Mouse (Mus musculus) gastrocnemius, postnatal 25 days (tissue): ENCODE results near the gene Tln2. TPM values are rescaled to one million over a fixed set of nuclear protein-coding genes. Genes with fewer than 3 reads are reported as not detected.

Experiments used
- DNase-seq: peaks from one replicate; pipeline ENCODE4 v3.0.0; 2022
- total RNA-seq, 2 experiments: library from RNA; stranded (reverse); gene quantifications; 1 replicate in 1 of 2; 2 replicates in 1 of 2; pipeline ENCODE4 v1.2.3; 2021

The Tln2 gene
- total RNA-seq, 2 experiments from 2014 or later, result 77.1 to 100 TPM

- peak; percentile 48 for DNase-seq
These were observed 285.2 kb downstream of the Tln2 start for GRCm38 (mm10) chr9:67274296-67274695.

DNA sequence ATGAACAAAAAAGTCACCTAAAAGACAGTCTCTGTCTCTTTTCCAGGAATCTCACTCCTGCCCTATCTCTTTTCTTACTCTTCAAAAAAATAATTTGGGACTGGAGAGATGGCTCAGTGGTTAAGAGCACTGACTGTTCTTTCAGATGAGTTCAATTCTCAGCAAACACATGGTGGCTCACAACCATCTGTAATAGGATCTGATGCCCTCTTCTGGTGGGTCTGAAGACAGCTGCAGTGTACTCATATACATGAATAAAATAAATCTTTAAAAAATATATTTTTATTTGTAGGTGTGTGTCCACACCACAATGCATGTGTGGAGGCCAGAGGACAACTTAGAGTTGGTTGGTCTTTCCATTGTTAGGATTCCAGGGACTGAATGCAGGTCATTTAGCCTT, 286.1 kb downstream of the Tln2 start:
- DNase-seq, result no peak

- DNase-seq, result no peak
These were observed 288.8 kb downstream of the Tln2 start for GRCm38 (mm10) chr9:67270734-67271133.

DNA sequence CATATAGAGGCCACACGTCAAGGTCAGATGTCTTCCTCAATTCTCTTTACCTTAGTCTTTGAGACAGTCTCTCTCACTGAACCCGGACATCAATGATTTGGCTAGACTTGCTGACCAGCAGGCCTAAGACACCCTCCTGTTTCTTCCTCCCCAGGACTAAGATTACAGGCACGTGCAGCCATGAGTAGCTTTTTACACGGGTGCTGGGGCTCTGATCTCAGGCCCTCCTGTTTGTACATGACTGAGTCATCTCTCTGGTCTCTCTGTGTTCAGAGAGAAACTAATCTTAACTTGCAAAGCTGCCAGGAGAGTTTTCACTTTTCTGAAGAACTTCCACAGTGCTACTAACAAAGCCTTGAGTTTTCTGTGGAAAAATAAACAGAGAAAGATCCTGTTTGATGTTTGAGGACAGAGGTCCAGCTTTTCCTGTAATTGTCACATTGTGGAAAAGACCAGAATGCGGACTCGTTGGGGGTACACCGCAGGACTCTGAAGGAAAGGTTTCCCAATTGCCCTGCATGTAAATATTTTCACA, 289.4 kb downstream of the Tln2 start:
- no peak for DNase-seq

GRCm38 (mm10) chr9:67267276-67267990, 292.1 kb downstream of the Tln2 start:
- no peak for DNase-seq

DNA sequence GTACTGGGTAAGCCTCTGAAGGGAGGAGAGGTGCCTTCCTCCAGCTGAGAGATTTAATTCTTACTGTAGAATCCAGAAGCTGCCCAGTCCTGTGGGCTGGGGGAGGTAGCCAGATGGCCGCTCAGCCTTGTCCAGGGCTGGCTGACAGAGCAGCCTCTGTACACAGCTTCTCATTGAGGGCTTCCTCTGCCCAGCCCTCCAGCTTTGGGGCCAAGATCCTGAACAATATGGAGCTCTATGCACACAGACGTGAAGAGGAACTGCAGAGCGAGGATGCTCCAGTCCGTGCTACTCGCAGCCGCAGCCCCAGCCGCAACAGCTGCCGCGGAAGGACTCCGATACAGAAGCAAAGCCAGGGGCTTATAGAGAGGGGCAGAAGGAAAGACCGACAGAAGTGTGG, 294.0 kb downstream of the Tln2 start:
- DNase-seq, result no peak

DNA sequence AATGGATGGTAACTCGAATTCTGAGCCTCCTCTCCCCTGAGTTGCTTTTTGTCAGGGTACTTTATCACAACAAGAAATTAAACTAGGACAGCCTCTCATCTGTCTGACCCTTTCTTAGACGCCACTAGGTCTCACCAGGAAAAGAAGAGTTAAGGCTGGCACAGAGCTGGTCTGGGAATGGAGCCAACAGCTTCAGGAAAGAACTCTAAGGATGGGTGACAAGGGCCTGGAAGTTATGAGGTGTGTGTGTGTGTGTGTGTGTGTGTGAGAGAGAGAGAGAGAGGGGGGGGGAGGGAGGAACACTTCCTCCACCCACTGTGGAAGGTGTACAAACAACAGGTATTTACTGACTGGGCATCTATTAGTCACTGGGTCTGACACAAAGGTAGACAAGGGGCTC, 294.6 kb downstream of the Tln2 start:
- no peak for DNase-seq

DNA sequence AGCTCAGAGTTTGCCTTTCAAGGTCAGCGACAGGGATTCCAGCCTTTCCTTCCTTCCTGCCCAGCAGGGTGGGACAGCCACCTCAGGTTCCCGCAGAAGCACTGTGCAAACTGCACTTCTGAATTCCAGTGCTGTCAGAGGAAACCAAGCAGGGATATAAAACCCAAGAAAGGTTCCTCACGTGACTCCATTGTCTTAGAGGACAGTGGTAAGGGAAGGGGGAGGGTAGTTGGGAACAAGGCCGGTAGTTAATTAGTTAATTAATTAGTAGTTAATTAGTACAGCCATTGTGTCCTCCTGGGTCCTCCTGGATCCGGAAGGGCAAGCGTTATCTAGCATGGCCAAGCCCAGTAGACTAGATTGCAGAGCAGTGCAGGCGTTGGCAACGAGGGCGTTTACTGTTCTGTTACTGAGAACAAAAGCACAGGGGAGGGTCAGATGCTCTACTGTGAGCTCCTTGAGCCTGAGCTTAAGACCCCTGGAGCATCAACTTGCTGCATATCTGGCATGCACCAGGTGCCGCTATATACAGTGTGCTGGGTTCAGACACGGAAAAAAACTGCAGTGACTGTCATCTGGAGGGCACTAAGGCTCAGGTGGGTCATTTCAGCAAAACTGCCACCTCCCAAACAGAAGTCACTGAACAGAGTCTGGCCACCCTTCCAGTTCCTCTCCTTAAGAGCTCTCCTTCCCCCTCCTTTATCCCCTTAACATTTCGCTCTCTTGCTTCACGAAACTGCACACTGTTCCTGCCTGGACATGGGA, 298.5 kb downstream of the Tln2 start:
- DNase-seq, result no peak

DNA sequence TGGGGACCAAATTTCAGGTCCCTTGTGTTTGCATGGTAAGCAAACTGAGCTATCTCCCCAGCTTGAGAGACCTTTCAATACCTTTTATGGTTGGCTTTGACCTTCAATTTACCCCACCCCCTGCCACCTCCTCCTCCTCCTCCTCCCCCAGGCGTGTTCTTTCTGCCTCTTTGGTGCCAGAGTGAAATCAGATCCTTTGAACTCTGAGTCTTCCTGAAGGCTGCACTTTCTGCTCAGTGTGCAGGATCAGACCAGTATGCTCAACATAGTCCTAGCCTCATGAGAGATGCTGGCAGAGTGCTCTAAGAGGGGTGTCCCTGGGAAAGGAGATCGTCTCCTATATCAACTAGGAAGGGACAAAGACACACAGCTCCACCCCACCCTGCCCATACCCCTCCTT, 309.4 kb downstream of the Tln2 start:
- peak; percentile 78 for DNase-seq

GRCm38 (mm10) chr9:67247365-67247950, 312.0 kb downstream of the Tln2 start:
- peak; percentile 49 for DNase-seq

- no peak for DNase-seq
These were observed 314.2 kb downstream of the Tln2 start for GRCm38 (mm10) chr9:67245265-67245664.

GRCm38 (mm10) chr9:67241683-67242082, 317.8 kb downstream of the Tln2 start:
- no peak for DNase-seq

GRCm38 (mm10) chr9:67240456-67240855, 319.0 kb downstream of the Tln2 start:
- DNase-seq, result peak; percentile 80

- DNase-seq, result no peak
These were observed 322.5 kb downstream of the Tln2 start for GRCm38 (mm10) chr9:67236987-67237386.

GRCm38 (mm10) chr9:67235441-67236217, 323.9 kb downstream of the Tln2 start:
- no peak for DNase-seq

DNA sequence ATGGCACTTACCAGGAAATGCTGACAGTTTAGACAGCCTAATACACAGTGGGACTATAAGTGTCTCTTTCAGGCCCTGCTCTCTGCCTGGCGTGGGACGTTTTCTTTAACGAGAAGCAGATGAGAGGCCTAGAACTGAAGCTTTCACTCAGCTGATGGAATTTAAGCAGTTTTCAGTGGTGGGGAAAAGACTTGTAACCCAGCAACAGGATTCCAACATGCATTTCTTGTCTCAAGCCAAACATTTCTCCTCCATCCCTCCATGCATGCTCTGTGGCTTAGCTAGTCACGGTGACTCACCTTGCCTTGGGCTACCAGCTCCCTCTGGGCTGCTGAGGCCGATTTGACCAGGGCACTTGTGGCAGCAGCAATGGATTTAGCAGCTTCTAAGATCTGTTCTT, 330.5 kb downstream of the Tln2 start:
- no peak for DNase-seq

- no peak for DNase-seq
These were observed 339.1 kb downstream of the Tln2 start for GRCm38 (mm10) chr9:67220388-67220787.

GRCm38 (mm10) chr9:67218001-67218400, 341.5 kb downstream of the Tln2 start:
- no peak for DNase-seq

GRCm38 (mm10) chr9:67214191-67214985, 345.1 kb downstream of the Tln2 start:
- no peak for DNase-seq

- peak; percentile 66 for DNase-seq
These were observed 346.2 kb downstream of the Tln2 start for GRCm38 (mm10) chr9:67213275-67213674.

DNA sequence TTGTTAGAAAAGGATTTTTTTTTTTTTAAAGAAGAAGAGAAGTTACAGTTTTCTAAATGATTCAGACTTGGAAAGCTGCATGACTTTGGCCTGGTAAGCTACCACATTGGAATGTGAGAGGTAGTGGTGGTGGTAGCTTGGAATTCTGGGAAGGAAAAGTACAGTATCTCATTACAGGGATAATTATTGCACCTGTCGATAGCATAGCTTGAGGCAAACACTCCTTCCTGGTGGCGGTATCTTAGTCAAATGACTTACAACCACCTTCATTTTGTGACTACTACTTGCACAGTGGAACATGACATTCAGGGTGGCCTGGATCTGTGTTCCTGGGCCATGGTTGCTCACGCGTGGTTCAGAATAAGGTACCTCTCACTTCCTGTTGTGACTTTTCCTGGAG, 348.3 kb downstream of the Tln2 start:
- DNase-seq, result no peak
